Mouse (Mus musculus): Measurements from ENCODE around the gene Ndrg2.

Ndrg2 gene

GRCm38 (mm10) chr14:51912391-51913061, 1.4 kb downstream of the Ndrg2 start:
- DNase-seq, result no peak

- DNase-seq, result no peak
Measured at GRCm38 (mm10) chr14:51911301-51911700, 2.7 kb downstream of the Ndrg2 start.

- DNase-seq, result no peak
Measured at GRCm38 (mm10) chr14:51906102-51906501, 7.9 kb downstream of the Ndrg2 start.

GRCm38 (mm10) chr14:51904706-51905105, 9.3 kb downstream of the Ndrg2 start:
- DNase-seq, result no peak

- no peak for DNase-seq
Measured at GRCm38 (mm10) chr14:51903782-51904181, 10.2 kb downstream of the Ndrg2 start.

GRCm38 (mm10) chr14:51902806-51903710, 10.9 kb downstream of the Ndrg2 start:
- peak; percentile 37 to 56 for DNase-seq

GRCm38 (mm10) chr14:51899351-51899750, 14.6 kb downstream of the Ndrg2 start:
- no peak for DNase-seq

GRCm38 (mm10) chr14:51896539-51897170, 17.3 kb downstream of the Ndrg2 start:
- no peak for DNase-seq

GRCm38 (mm10) chr14:51896019-51896418, 17.9 kb downstream of the Ndrg2 start:
- DNase-seq, result no peak

- no peak for DNase-seq
Measured at GRCm38 (mm10) chr14:51895071-51895470, 18.9 kb downstream of the Ndrg2 start.

- no peak for DNase-seq
Measured at GRCm38 (mm10) chr14:51893809-51894208, 20.1 kb downstream of the Ndrg2 start.

- DNase-seq, result no peak
Measured at GRCm38 (mm10) chr14:51893094-51893794, 20.7 kb downstream of the Ndrg2 start.

GRCm38 (mm10) chr14:51892191-51892939, 21.6 kb downstream of the Ndrg2 start, which contains the start of gene Slc39a2:
Gene Slc39a2, plus strand, starts transcription at chr14:51892889.
- no peak for DNase-seq

- DNase-seq, result no peak
Measured at GRCm38 (mm10) chr14:51889833-51890232, 24.1 kb downstream of the Ndrg2 start.

- DNase-seq, result no peak
Measured at GRCm38 (mm10) chr14:51886051-51886450, 27.9 kb downstream of the Ndrg2 start.

- DNase-seq, result peak; percentile 88 to 94
Measured at GRCm38 (mm10) chr14:51884598-51885331, 29.2 kb downstream of the Ndrg2 start, which contains the start of gene Mettl17. Gene Mettl17, plus strand, starts transcription at chr14:51884842.

- no peak for DNase-seq
Measured at GRCm38 (mm10) chr14:51884031-51884544, 29.9 kb downstream of the Ndrg2 start.

- DNase-seq, result peak; percentile 47 to 77
Measured at GRCm38 (mm10) chr14:51883527-51884030, 30.4 kb downstream of the Ndrg2 start.

- DNase-seq, result no peak
Measured at GRCm38 (mm10) chr14:51877517-51877916, 36.4 kb downstream of the Ndrg2 start.

GRCm38 (mm10) chr14:51871741-51872140, 42.2 kb downstream of the Ndrg2 start:
- DNase-seq, result no peak

GRCm38 (mm10) chr14:51870756-51871155, 43.2 kb downstream of the Ndrg2 start:
- no peak for DNase-seq
